Mouse (Mus musculus) small intestine, adult 2 months (tissue): ENCODE results near the gene Olfr1173. TPM values are rescaled to one million over a fixed set of nuclear protein-coding genes. Genes with fewer than 3 reads are reported as not detected.

Source experiments
- H3K27ac ChIP-seq: fragments of 200-500 bp; 2 replicates; pipeline ENCODE4 v1.5.1; 2012; ENCODE audit warnings: low read depth, low read length, control low read depth, inconsistent platforms; ENCODE audit not compliant: insufficient read depth
- H3K27me3 ChIP-seq: fragments of 200-500 bp; 2 replicates; pipeline ENCODE4 v1.6.1; 2012; ENCODE audit warnings: mild to moderate bottlenecking, moderate library complexity, low read length, inconsistent platforms; ENCODE audit not compliant: control insufficient read depth, insufficient read depth
- H3K36me3 ChIP-seq: fragments of 200-500 bp; 2 replicates; pipeline ENCODE4 v1.6.1; 2012; ENCODE audit warnings: mild to moderate bottlenecking, low read length, control low read depth, inconsistent platforms; ENCODE audit not compliant: control insufficient read depth, insufficient read depth
- H3K4me1 ChIP-seq: fragments of 200-500 bp; 2 replicates; pipeline ENCODE4 v1.6.1; 2012; ENCODE audit warnings: low read length, inconsistent platforms, mixed read lengths; ENCODE audit not compliant: control insufficient read depth, insufficient read depth, insufficient read length
- H3K4me3 ChIP-seq: fragments of 200-500 bp; 2 replicates; pipeline ENCODE4 v1.5.1; 2012; ENCODE audit warnings: low read depth, mild to moderate bottlenecking, control low read depth, inconsistent platforms, low read length, moderate library complexity
- CTCF ChIP-seq: fragments of 200-500 bp; IDR thresholded peaks from 2 replicates; pipeline ENCODE4 v1.5.1; 2012; ENCODE audit warnings: low read depth, mild to moderate bottlenecking, control low read depth, inconsistent platforms, low read length, moderate library complexity, mixed read lengths; ENCODE audit not compliant: insufficient replicate concordance, insufficient read length; ENCODE audit errors: extremely low read depth
- POLR2A ChIP-seq: fragments of 200-500 bp; IDR thresholded peaks from 2 replicates; pipeline ENCODE4 v1.6.1; 2012; ENCODE audit warnings: low read depth, mild to moderate bottlenecking, control low read depth, inconsistent platforms, low read length, moderate library complexity
- WGBS: fragments of 180-500 bp; shearing (Covaris S2); methylation state at CpG from one replicate; pipeline ENCODE4 v1.1.7; 2018; 5-methylcytosine and 5-hydroxymethylcytosine counted together
- polyA plus RNA-seq: library from polyadenylated mRNA; depleted of rRNA; stranded (reverse); fragments of >200 nt; gene quantifications from 2 replicates; pipeline ENCODE4 v1.2.3, GENCODE M21; 2012; rRNA removed

The Olfr1173 gene
- polyA plus RNA-seq: not detected in 2 replicates

- Histone ChIP-seq H3K4me1 (no peaks in the 10 kb centered on the region), H3K27ac (no peak within 1 kb of the TSS), H3K27me3 (no peaks in the 10 kb centered on the region), H3K4me3 (no peak within 1 kb of the TSS), H3K36me3 (no peaks in the 10 kb centered on the region)
- TF ChIP-seq CTCF: no peak
- no peak for TF ChIP-seq POLR2A
Observed at GRCm38 (mm10) chr2:88279775-88280174, at the start of gene Olfr1173. TSS of gene Olfr1173 (minus strand) at chr2:88279875.

GRCm38 (mm10) chr2:88327115-88327514 lies 47.4 kb upstream of the Olfr1173 start, which contains the start of gene Olfr1175-ps:
TSS of gene Olfr1175-ps (minus strand) at chr2:88327215.
- Histone ChIP-seq H3K36me3 (no peaks in the 10 kb centered on the region), H3K4me3 (no peak within 1 kb of the TSS), H3K27me3 (no peaks in the 10 kb centered on the region), H3K27ac (no peak within 1 kb of the TSS), H3K4me1 (no peaks in the 10 kb centered on the region)
- WGBS: 77% methylated on average over 2 of the region's 2 CpGs
- no peak for TF ChIP-seq CTCF
- TF ChIP-seq POLR2A: no peak

DNA sequence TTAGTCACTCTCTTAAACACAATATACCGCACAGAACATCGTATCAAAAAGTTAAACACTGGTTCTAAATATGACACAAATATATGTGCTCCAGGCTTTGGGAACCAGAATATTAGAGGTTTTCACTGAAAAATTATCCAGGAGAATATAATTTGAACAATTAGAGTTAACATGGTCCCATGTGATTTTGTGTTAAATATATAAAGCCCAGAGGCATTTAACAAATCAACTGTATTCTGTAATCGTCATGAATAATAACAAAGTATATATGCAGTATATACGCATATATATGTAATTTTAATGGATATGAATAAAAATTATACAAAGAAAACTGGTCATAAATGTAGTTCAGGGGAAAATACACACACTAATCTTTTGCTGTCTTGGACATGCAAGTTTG lies 35.4 kb upstream of the Olfr1173 start, which contains the start of gene Olfr1174-ps:
TSS of gene Olfr1174-ps (minus strand) at position 101 of the 400 bp plus-strand sequence.
- WGBS: 91% methylated on average over 4 of the region's 4 CpGs
- Histone ChIP-seq H3K27ac (no peak within 1 kb of the TSS), H3K27me3 (no peaks in the 10 kb centered on the region), H3K4me1 (no peaks in the 10 kb centered on the region), H3K4me3 (no peak within 1 kb of the TSS), H3K36me3 (no peaks in the 10 kb centered on the region)
- TF ChIP-seq CTCF (no peak), POLR2A (no peak)

- Histone ChIP-seq H3K4me1 (no peaks in the 10 kb centered on the region), H3K4me3 (no peak within 1 kb of the TSS), H3K27ac (no peak within 1 kb of the TSS), H3K27me3 (no peaks in the 10 kb centered on the region), H3K36me3 (no peaks in the 10 kb centered on the region)
- TF ChIP-seq POLR2A (no peak), CTCF (no peak)
- WGBS: 78% methylated on average over 1 of the region's 1 CpGs
Observed at GRCm38 (mm10) chr2:88228234-88228633, 51.4 kb downstream of the Olfr1173 start, which contains the start of gene Olfr1170. TSS of gene Olfr1170 (minus strand) at chr2:88228334.

Other genes with a start within 250 kb of the Olfr1173 start
- not detected in 2 replicates for gene Olfr73, start 242.2 kb downstream of the Olfr1173 start, polyA plus RNA-seq
- not detected in 2 replicates for gene Olfr1162, start 228.7 kb downstream of the Olfr1173 start, polyA plus RNA-seq
- not detected in 2 replicates for gene Olfr1163, start 208.0 kb downstream of the Olfr1173 start, polyA plus RNA-seq
- not detected in 2 replicates for gene Olfr1164, start 185.9 kb downstream of the Olfr1173 start, polyA plus RNA-seq
- gene Olfr1166, start 151.6 kb downstream of the Olfr1173 start, polyA plus RNA-seq: not detected in 2 replicates
- not detected in 2 replicates for gene Olfr1167, start 124.7 kb downstream of the Olfr1173 start, polyA plus RNA-seq
- not detected in 2 replicates for gene Olfr1168, start 98.0 kb downstream of the Olfr1173 start, polyA plus RNA-seq
- not detected in 2 replicates for gene Olfr1170, start 51.5 kb downstream of the Olfr1173 start, polyA plus RNA-seq
- gene Olfr1174-ps, start 35.3 kb upstream of the Olfr1173 start, polyA plus RNA-seq: not detected in 2 replicates
- not detected in 2 replicates for gene Olfr1175-ps, start 47.3 kb upstream of the Olfr1173 start, polyA plus RNA-seq
- gene Olfr1176, start 56.8 kb upstream of the Olfr1173 start, polyA plus RNA-seq: not detected in 2 replicates
- gene Olfr1177-ps, start 66.6 kb upstream of the Olfr1173 start, polyA plus RNA-seq: not detected in 2 replicates
- not detected in 2 replicates for gene Olfr1178, start 107.2 kb upstream of the Olfr1173 start, polyA plus RNA-seq
- gene Olfr1179, start 126.6 kb upstream of the Olfr1173 start, polyA plus RNA-seq: not detected in 2 replicates
- not detected in 2 replicates for gene Olfr1180, start 139.3 kb upstream of the Olfr1173 start, polyA plus RNA-seq
- not detected in 2 replicates for gene Olfr1181, start 146.3 kb upstream of the Olfr1173 start, polyA plus RNA-seq
- gene Gm13757, start 169.3 kb upstream of the Olfr1173 start, polyA plus RNA-seq: not detected in 2 replicates
- not detected in 2 replicates for gene Olfr1183, start 175.0 kb upstream of the Olfr1173 start, polyA plus RNA-seq
- gene Olfr1184, start 203.7 kb upstream of the Olfr1173 start, polyA plus RNA-seq: not detected in 2 replicates
- not detected in 2 replicates for gene Olfr1185-ps1, start 213.4 kb upstream of the Olfr1173 start, polyA plus RNA-seq
- gene Olfr1186, start 238.7 kb upstream of the Olfr1173 start, polyA plus RNA-seq: not detected in 2 replicates